Comparison of ENCODE assay signal across 10 mouse cellular contexts in genomic region chr14:22445161-22445821, GRCm38 (mm10).
DNase-seq lines count a peak whose midpoint lies in the region; ATAC-seq lines count a peak whose summit lies in the region.
"Had no signal": no experiment of that assay in that cellular context is flagged by ENCODE, and none has a peak within 500 bp of the region (broad histone marks: within the 10 kb centered on the region; RNA-seq: fewer than 3 reads in every experiment).

No protein-coding gene starts in this region.

- WGBS in lung, embryonic 16.5 days, result 51% methylated on average over 5 of the region's 5 CpGs
- 88% methylated on average over 5 of the region's 5 CpGs for WGBS in forebrain, embryonic 12.5 days

- no peaks in the 10 kb centered on the region; the same call in 1 of the 2 replicates for H3K27me3 ChIP-seq in lung, embryonic 16.5 days (ENCODE audit: control insufficient read depth, insufficient read depth, low read depth, low read length)
- H3K27me3 ChIP-seq in forebrain, embryonic 12.5 days, result peaks cover 63% of the 10 kb centered on the region
- H3K27me3 ChIP-seq: embryonic facial prominence, embryonic 15.5 days had no signal

- H3K36me3 ChIP-seq in lung, embryonic 16.5 days (ENCODE audit: control insufficient read depth, insufficient read depth, low read length), result no peaks in the 10 kb centered on the region
- H3K36me3 ChIP-seq in forebrain, embryonic 12.5 days (replicated peaks), result no peaks in the 10 kb centered on the region
- H3K36me3 ChIP-seq: embryonic facial prominence, embryonic 15.5 days; midbrain, embryonic 15.5 days had no signal

- DNase-seq in cerebellum, postnatal 36 days, result no peak
- DNase-seq in kidney, postnatal 10 days, result peak; percentile 26
- DNase-seq in kidney, postnatal 36 days, result no peak
- peak; percentile 25 to 69 for DNase-seq in layer of hippocampus, adult 18-20 months (ENCODE audit: low spot score in 2 of 2)
- DNase-seq in B cell, adult 2 months, result no peak

- H3K4me3 ChIP-seq in lung, embryonic 16.5 days (ENCODE audit: low read length), result no peak overlapping the region
- no peak overlapping the region for H3K4me3 ChIP-seq in forebrain, embryonic 12.5 days (replicated peaks)
- H3K4me3 ChIP-seq: embryonic facial prominence, embryonic 15.5 days; midbrain, embryonic 15.5 days had no signal

- H3K4me2 ChIP-seq in lung, embryonic 16.5 days (ENCODE audit: low read depth, low read length), result no peak overlapping the region
- H3K4me2 ChIP-seq in forebrain, embryonic 12.5 days, result no peak overlapping the region
- H3K4me2 ChIP-seq: embryonic facial prominence, embryonic 15.5 days; midbrain, embryonic 15.5 days had no signal

- no peaks in the 10 kb centered on the region for H3K9me3 ChIP-seq in lung, embryonic 16.5 days (ENCODE audit: control insufficient read depth, low read length)
- H3K9me3 ChIP-seq in forebrain, embryonic 12.5 days, result no peaks in the 10 kb centered on the region
- H3K9me3 ChIP-seq: embryonic facial prominence, embryonic 15.5 days; midbrain, embryonic 15.5 days had no signal

- no peak overlapping the region for H3K27ac ChIP-seq in lung, embryonic 16.5 days (ENCODE audit: low read length)
- no peak overlapping the region for H3K27ac ChIP-seq in forebrain, embryonic 12.5 days
- H3K27ac ChIP-seq: embryonic facial prominence, embryonic 15.5 days; midbrain, embryonic 15.5 days had no signal

- peaks cover 8% of the 10 kb centered on the region for H3K4me1 ChIP-seq in lung, embryonic 16.5 days (replicated peaks; ENCODE audit: control insufficient read depth, insufficient read depth, low read length)
- H3K4me1 ChIP-seq in forebrain, embryonic 12.5 days, result peaks cover 17% of the 10 kb centered on the region

- H3K9ac ChIP-seq in lung, embryonic 16.5 days (ENCODE audit: low read length), result no peak overlapping the region
- H3K9ac ChIP-seq in forebrain, embryonic 12.5 days, result no peak overlapping the region
- H3K9ac ChIP-seq: embryonic facial prominence, embryonic 15.5 days; midbrain, embryonic 15.5 days had no signal

- peak; percentile 22; the same call in 1 of the 2 replicates for ATAC-seq in cerebellum, adult (ENCODE audit: insufficient number of reproducible peaks, low FRiP score, low TSS enrichment)
- peak; percentile 82 for ATAC-seq in lung, embryonic 16.5 days (ENCODE audit: low read depth)
- ATAC-seq in forebrain, embryonic 12.5 days (ENCODE audit: low FRiP score), result no peak
- ATAC-seq: midbrain, embryonic 15.5 days had no signal

Comparison
In these comparisons a context has a peak if more than half of its experiments do, and no peak if none do; other contexts are left out.
1. DNase-seq: peak in kidney, postnatal 10 days (single experiment) and layer of hippocampus, adult 18-20 months (2 of 2); none in cerebellum, postnatal 36 days (0 of 2), kidney, postnatal 36 days (0 of 2) and B cell, adult 2 months (0 of 2).